Mouse (Mus musculus) layer of hippocampus, adult 11-12 months (tissue): ENCODE results near the gene Gm10697.
"Not testable (repeated sequence)": the region's sequence is repeated elsewhere in the genome, so short reads cannot be mapped to it uniquely, and the experiment has no call there.

Experiments
- DNase-seq: peaks from one replicate; pipeline ENCODE4 v3.0.0; 2022; ENCODE audit warnings: low spot score

Gm10697 gene

DNA sequence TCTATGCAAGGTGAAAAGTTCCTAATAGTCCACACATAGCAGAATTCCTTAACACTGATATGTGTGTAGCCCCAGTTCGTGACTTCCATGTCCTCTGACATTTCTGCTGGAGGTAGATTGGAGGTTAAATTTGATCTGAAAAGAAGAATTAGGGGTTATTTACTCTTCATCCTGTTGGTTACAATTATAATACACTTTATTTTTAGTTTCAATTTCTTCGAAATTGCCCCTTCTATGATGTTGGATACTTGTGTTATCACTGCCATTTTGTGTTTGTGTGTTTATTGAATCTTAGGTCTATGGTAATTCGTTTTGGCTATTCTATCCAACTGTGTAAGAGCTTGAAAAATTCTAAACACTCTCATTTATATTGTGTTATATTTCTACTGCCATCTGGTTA is at the start of gene Gm10697:
TSS of gene Gm10697 (minus strand) at position 101 of the 400 bp plus-strand sequence.
- DNase-seq: not testable (repeated sequence)

DNA sequence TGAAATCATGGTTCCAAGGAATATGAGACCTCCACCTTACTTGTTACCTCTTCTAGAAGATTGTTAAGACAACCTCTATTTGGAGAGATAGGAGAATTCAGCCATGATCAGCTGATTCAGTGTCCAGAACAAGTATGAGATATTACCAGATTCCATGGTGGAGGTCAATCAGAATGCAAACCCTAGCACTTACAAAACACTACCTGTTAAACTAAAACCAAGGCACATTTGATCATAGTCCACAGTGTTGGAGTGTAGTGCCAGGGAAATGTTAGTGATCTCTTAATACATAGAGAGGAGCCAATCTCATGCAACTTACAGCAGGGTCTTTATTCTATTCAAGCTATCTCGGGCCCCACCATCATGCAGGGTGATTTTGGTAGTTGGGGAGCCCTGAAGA is 42.6 kb upstream of the Gm10697 start:
- DNase-seq: not testable (repeated sequence)

DNA sequence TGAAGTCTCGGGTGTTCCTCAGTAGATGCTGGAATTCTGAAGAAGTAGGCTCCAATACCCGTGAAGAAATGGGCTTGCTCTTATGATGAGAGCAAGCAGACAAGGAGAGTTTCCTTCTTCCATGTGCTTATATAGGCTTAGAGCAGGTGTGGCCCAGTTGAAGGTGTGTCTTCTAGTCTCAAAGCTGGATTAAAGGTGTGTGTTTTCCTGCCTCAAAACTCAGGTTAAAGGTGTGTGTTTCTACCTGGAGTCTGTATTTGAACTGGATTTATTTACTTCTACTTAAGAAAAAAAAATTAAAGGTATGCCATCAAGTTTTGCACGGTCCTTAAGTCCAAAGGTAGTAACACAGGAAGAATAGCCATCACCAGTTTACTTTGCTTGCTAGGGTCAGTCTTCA is 17.7 kb downstream of the Gm10697 start, which contains the start of gene Gm9125:
TSS of gene Gm9125 (minus strand) at position 101 of the 400 bp plus-strand sequence.
- DNase-seq: not testable (repeated sequence)

DNA sequence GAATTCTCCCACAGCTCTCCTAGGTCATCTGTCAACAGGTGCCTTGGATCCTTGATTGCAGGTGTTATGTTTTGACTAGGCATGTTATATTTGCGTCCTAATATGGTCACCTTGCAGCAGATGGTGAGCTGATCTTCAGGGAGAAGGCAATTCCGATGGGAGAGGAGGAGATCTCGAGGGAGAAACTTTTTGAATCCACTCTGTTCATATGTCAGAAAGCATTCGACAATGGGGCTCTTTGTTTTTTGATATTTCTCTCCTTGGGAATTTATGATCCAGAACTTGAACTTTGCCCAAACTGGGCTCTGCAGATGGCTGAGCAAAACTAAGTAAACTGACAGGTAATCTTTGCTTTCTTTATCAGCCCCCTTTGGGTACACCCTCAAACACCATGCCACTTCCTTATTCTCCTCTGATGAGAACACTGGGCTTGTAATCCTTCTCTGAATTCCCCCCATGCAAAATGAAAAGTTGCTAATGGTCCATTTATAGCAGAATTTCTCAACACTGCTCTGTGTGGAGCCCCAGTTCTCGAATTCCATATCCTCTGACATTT is 22.8 kb downstream of the Gm10697 start:
- not testable (repeated sequence) for DNase-seq

GRCm38 (mm10) chr3:94038241-94038640 is 34.2 kb downstream of the Gm10697 start:
- DNase-seq: not testable (repeated sequence)

DNA sequence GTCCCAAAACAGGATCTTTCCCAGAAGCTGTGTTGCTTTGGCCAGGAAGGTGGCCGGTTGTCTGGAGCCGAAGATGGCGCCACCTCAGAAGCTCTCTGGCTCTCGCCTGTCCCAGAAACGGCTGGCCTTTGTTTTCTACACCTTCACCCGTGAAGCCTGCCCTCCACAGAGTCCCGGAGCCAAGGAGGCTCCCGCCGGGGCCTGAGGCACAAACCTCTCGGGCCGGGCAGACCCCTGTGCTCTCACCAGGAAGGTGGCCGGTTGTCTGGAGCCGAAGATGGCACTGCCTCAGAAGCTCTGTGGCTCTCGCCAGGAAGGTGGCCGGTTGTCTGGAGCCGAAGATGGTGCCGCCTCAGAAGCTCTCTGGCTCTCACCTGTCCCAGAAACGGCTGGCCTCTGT is 38.0 kb downstream of the Gm10697 start:
- not testable (repeated sequence) for DNase-seq
